ENCODE assay signal across 11 mouse cellular contexts in the genomic region with DNA sequence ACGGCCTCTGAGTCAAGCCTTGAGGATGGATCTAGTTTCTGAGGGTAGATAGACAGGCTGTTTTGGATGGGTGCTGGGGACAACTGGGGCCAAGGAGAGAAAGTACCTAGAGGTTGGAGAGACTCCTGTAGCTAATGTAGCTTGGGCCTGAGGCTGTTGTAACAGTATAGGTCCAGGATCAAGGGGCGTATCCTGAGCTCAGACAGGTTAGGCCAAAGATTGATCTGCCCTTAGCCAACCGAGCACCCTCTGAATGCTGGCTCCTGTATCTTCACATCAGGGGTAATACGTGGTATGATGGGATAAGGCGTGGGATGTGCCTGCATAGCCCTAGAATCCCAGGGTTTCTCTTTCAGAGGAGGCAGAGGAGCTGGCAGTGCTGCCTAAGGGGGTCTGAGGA.
"Had no signal": no experiment of that assay in that cellular context is flagged by ENCODE, and none has a peak within 500 bp of the region (broad histone marks: within the 10 kb centered on the region; RNA-seq: fewer than 3 reads in every experiment).

No protein-coding gene starts in this region.

- DNase-seq: kidney, adult 11 months; kidney, postnatal 36 days; layer of hippocampus, adult 9-11 months; layer of hippocampus, postnatal 36 days; lung, adult 2 months; thymus, postnatal 4 days had no signal

- H3K4me2 ChIP-seq: limb, embryonic 13.5 days; midbrain, embryonic 15.5 days; neural tube, embryonic 12.5 days had no signal

- H3K36me3 ChIP-seq: midbrain, embryonic 15.5 days; neural tube, embryonic 12.5 days had no signal

- H3K4me3 ChIP-seq: limb, embryonic 13.5 days; midbrain, embryonic 15.5 days; neural tube, embryonic 12.5 days had no signal

- ATAC-seq: hindbrain, postnatal 0 days; midbrain, embryonic 15.5 days had no signal

- H3K27ac ChIP-seq: hindbrain, postnatal 0 days; limb, embryonic 13.5 days; liver, embryonic 14.5 days; midbrain, embryonic 15.5 days; neural tube, embryonic 12.5 days had no signal

- H3K27me3 ChIP-seq: limb, embryonic 13.5 days; midbrain, embryonic 15.5 days; neural tube, embryonic 12.5 days had no signal

- H3K9ac ChIP-seq: limb, embryonic 13.5 days; liver, embryonic 14.5 days; midbrain, embryonic 15.5 days; neural tube, embryonic 12.5 days had no signal

- H3K9me3 ChIP-seq: limb, embryonic 13.5 days; midbrain, embryonic 15.5 days; neural tube, embryonic 12.5 days had no signal
